Mouse (Mus musculus) left cerebral cortex, adult 2 months (tissue): ENCODE data around the gene Iqch. TPM values are rescaled to one million over a fixed set of nuclear protein-coding genes. Genes with fewer than 3 reads are reported as not detected.

ENCODE experiments used
- DNase-seq, 2 experiments: peaks; one replicate each; pipeline ENCODE4 v3.0.0; 2021 to 2022; ENCODE audit warnings: low spot score in 2 of 2, mixed read lengths in 1 of 2; ENCODE audit errors: extremely low spot score in 1 of 2
- H3K27ac ChIP-seq: fragments of 200-600 bp; 2 replicates; pipeline ENCODE4 v1.8.1; 2022
- H3K4me3 ChIP-seq: fragments of 200-600 bp; 2 replicates; pipeline ENCODE4 v1.8.1; 2022
- CTCF ChIP-seq: fragments of 200-600 bp; IDR thresholded peaks from 2 replicates; pipeline ENCODE4 v1.8.1; 2022; ENCODE audit warnings: antibody characterized with exemption, mild to moderate bottlenecking, moderate library complexity
- intact Hi-C: fragments of 180-260 bp; cut with DNase I; formaldehyde crosslinking; loops from one replicate; pipeline ENCODE4 v1.15.1; 2025
- total RNA-seq, 2 experiments: library from RNA; stranded (reverse); gene quantifications; 2 replicates each; pipeline ENCODE4 v1.2.3; 2021

Gene Iqch
- total RNA-seq, 2 experiments from 2014 or later = not detected

- Histone ChIP-seq H3K4me3 (peak overlapping the region; percentile 86), H3K27ac (peak overlapping the region; percentile 91)
- no peak for DNase-seq
- no peak for TF ChIP-seq CTCF
- intact Hi-C loops = loop anchor here (2.0 to 5.0 kb wide), 2 partner anchors 21 to 246 kb away; partner anchors contain the start of gene 2300009A05Rik
These were observed 224.1 kb downstream of the Iqch start for GRCm38 (mm10) chr9:63378174-63378573.

GRCm38 (mm10) chr9:63377270-63378142 is 224.8 kb downstream of the Iqch start, which contains the start of gene Map2k5:
Gene Map2k5 (minus strand): TSS chr9:63377902.
- peak within 1 kb of the TSS; percentile 91 for H3K27ac ChIP-seq
- H3K4me3 ChIP-seq = peak within 1 kb of the TSS; percentile 86
- no peak for TF ChIP-seq CTCF
- peak; percentile 89 to 92 for DNase-seq
- intact Hi-C loops = loop anchor here (2.0 to 5.0 kb wide), 2 partner anchors 21 to 245 kb away; partner anchors contain the start of gene 2300009A05Rik

GRCm38 (mm10) chr9:63373315-63373714 is 229.0 kb downstream of the Iqch start:
- no peak for TF ChIP-seq CTCF
- H3K27ac ChIP-seq = no peak overlapping the region
- intact Hi-C loops = no loop called here

GRCm38 (mm10) chr9:63372541-63372940 is 229.8 kb downstream of the Iqch start:
- DNase-seq = no peak
- Histone ChIP-seq H3K4me3 (no peak overlapping the region), H3K27ac (no peak overlapping the region)
- intact Hi-C loops = no loop called here
- TF ChIP-seq CTCF = no peak

More at GRCm38 (mm10) chr9:63373315-63373714, 229.0 kb downstream of the Iqch start:
- no peak for DNase-seq
- no peak overlapping the region for H3K4me3 ChIP-seq

Other genes starting within 250 kb of the Iqch start
- 10 to 100 TPM; 30.7 to 31.2 TPM for gene Map2k5, start 224.6 kb downstream of the Iqch start, total RNA-seq
- 10 to 100 TPM; 23.4 to 25.5 TPM for gene 2300009A05Rik, start 203.2 kb downstream of the Iqch start, total RNA-seq
- 10 to 100 TPM; 52.8 to 54.2 TPM for gene Aagab, start 167 bp upstream of the Iqch start, total RNA-seq
- gene Smad3, start 155.5 kb upstream of the Iqch start, total RNA-seq = 10 to 100 TPM; 60.0 to 69.0 TPM